Mouse (Mus musculus): ENCODE data around the gene Prkar1a.

Gene Prkar1a

DNA sequence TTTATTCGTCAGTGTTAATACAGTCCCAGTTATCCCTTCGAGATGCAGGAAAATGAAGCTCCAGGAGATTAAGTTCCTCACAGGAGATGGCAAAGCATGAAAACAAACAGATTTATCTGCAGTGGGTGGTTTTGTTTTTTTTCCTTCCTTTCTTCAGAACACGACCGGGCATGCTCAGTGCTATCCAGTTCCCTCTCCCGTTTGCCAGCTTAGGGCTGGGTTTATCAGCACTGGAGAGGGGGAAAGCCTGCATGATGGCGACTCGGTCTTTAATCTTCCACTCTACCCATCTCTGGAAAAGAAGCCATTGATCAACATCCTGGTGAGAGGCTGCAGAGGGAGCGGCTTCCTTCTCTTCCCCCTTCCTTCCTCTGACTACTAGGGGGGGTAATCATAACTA, at the start of gene Prkar1a:
Prkar1a (plus strand) TSS at position 200 of the 400 bp plus-strand sequence.
- no peak for DNase-seq (ENCODE audit: low read depth)

DNA sequence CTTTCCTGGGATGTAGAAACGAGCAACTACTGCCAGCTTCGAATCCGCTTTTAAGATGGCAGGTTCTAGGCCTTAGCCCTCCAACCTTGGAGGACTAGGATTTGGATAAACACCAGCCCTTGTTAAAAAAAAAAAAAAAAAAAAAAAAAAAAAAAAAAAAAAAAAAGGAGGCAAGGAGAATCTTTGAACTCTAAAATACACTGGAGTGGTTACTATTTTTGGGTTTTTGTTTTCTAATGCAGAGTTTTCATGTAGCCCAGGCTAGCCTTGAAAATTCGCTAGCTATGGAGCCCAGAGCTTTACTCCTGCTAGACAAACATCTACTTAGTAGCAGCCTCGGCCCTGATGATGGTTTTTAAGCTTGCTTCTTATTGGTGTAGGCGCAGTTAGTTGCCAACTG, 41.6 kb upstream of the Prkar1a start:
- DNase-seq (ENCODE audit: low read depth): no peak

DNA sequence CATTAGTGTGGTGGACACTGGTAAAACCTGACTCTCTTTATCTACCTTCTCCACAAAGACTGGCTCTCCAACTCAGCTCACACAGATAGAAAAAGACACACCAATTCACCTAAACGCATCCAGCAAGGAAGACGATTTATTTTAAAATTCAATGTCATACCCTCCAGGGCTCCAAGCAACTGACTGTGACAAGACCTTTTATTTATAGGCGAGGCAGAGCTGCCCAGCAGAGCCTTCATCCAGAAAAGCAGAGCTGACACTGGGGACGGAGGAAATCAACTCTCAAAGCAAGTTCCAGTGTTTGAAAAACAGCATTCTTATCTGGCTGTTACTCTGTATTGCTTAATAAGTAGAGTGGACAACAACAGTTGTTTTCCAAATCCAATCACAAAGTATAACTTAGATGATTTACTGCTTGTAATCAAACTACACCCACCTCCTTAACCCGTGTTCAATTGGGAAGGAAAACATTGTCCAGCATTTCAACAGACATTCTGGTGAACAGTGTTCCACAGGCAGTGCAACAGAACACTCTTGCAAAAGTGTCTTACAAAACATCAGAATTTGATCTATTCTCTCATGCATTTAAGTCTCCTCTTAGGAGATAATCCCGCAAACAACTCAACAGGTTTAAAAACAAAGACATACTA, 40.1 kb upstream of the Prkar1a start:
- no peak for DNase-seq (ENCODE audit: low read depth)

GRCm38 (mm10) chr11:109610046-109610794, 39.0 kb upstream of the Prkar1a start:
- no peak for DNase-seq (ENCODE audit: low read depth)

DNA sequence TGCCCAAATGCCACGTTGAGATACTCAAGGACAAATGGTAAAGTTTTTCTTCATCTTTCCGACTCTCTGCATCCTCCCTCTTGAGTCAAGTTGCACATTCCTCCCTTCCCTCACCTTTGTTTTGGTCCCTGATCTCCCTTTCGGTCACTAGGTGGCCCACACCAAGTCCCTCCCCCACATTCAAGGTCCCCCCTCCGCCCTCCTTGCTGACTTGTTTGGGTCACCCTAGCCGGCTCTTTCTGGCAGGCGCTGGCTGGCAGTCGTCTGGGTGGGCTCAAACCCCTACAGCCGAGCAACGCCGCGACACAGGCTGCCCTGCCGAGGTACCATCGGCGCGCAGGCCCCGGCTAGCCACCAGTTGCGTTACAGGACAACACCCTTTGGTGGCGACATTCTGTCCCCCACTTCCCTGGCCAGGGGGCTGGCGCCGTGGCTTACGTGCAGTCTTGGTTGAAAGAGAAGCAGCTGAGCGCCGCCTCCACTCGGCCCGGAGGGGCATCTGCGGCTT, 38.4 kb upstream of the Prkar1a start:
- no peak for DNase-seq (ENCODE audit: low read depth)

- peak; percentile 99 for DNase-seq (ENCODE audit: low read depth)
Observed at GRCm38 (mm10) chr11:109611303-109612149, 37.7 kb upstream of the Prkar1a start, which contains the start of gene Wipi1. Wipi1 (minus strand) TSS chr11:109611967.

DNA sequence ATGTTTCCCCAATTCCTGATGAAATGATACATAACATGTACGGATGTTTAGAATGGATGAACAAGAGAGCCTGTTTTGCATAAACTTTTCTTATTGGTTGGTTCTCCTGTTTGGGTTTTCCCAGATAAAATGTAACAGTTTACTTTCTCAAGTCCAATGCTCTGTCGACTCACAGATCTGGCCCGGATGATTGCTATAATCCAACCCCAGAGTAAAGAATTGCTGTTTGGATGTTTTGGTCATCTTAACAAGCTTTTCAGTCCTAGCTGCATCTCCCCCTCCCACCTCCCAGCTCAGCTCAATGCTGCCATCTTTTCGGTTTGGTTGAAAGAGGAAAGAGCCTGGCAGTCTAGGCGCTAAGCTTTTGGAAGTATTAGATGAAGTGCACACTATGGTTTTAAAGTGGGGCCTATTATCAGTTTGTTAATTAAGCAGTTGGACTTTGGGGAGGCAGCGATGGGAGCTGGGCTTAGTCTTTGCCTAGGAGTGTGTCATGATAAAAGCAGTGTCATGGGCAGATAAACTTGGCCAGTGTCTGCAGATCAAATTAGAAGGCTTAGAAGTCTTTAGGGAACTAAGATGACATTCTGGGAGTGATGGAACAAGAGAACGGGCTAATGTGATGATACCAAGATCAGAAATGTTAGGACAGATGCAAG, 36.2 kb upstream of the Prkar1a start:
- DNase-seq (ENCODE audit: low read depth): peak; percentile 86

GRCm38 (mm10) chr11:109615286-109615685, 33.9 kb upstream of the Prkar1a start:
- DNase-seq (ENCODE audit: low read depth): no peak

GRCm38 (mm10) chr11:109616352-109616751, 32.9 kb upstream of the Prkar1a start:
- peak; percentile 54 for DNase-seq (ENCODE audit: low read depth)

GRCm38 (mm10) chr11:109616766-109617165, 32.4 kb upstream of the Prkar1a start:
- DNase-seq (ENCODE audit: low read depth): no peak

- DNase-seq (ENCODE audit: low read depth): peak; percentile 64
Observed at GRCm38 (mm10) chr11:109619055-109619454, 30.1 kb upstream of the Prkar1a start.

- DNase-seq (ENCODE audit: low read depth): no peak
Observed at GRCm38 (mm10) chr11:109620356-109620755, 28.8 kb upstream of the Prkar1a start.

DNA sequence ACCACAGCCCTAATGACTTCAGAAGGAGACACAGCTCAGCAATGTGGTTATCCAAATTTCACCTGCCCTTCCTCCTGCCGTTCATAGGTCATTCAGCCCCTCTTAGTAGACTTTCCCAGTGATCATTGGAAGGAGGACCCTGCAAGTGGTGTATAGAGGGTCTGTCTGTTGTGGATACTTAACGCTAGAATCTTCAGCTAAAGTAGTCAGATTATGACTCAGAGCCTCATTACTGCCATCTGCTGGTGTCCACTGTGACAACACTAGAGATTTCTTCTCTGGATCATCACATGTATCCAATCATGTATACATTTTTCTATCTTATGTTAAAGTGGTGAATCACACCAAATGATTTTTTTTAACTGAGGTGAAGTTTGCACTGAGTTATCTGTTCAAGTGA, 28.0 kb upstream of the Prkar1a start:
- DNase-seq (ENCODE audit: low read depth): peak; percentile 71

DNA sequence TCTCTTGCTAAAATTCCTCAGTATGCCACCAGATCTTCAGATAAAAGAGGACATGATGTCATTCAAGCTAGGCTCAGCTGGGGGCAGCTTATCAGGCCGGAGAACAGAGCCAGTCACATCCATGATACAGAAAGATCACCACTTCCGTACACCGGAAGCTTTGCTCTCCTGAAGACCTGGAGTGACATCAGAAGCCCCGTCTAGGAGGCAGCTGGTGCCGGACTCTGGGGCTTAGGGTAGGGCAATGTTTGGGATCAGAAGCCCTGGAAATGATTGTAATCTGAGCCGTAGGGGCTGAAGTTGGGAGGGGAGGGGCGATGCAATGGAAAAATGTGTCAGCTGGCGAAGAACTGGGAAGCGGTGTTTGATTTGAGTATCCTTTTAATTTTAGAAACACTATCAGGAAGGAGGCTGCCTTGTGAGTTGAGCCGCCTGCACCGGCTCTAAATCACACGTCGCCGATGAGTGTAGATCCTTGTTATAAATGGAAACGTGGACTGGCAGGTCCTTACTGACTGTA, 26.6 kb upstream of the Prkar1a start:
- no peak for DNase-seq (ENCODE audit: low read depth)

DNA sequence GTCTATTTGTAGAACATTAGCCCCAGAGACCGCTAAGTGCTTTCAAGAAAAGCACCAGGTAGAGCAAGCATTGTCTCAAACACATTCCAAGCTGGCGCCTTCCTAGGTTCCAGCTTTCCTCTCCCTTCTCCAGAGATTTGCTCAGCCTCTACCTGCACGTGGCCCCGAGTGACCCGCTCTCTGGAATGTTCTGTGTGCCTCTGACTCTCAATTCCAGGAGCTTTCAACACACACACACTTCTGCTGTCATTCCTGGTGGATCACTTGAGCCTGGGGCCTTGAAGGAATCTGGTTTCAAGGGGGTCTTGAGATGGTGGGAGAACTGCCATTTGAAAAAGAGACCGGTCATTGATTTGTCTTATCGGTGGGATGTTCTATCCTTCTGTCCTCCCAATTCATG, 26.0 kb upstream of the Prkar1a start:
- DNase-seq (ENCODE audit: low read depth): no peak

DNA sequence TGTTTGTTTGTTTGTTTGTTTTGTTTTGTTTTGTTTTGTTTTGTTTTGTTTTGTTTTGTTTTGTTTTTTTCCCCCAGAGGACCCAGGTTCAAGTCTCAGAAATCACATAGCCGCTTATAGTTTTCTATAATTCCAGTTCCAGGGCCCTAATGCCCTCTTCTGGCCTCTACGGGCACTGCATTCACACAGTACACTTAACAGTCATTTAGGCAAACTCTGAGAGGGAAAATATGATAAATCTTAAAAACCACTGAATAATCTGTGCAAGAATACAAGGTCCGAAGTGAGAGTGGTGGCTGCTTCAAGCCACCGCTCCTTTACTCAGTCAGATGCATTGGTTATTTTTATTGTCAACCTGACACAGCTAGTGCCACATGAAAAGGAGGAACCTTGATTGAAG, 21.6 kb upstream of the Prkar1a start:
- DNase-seq (ENCODE audit: low read depth): no peak

DNA sequence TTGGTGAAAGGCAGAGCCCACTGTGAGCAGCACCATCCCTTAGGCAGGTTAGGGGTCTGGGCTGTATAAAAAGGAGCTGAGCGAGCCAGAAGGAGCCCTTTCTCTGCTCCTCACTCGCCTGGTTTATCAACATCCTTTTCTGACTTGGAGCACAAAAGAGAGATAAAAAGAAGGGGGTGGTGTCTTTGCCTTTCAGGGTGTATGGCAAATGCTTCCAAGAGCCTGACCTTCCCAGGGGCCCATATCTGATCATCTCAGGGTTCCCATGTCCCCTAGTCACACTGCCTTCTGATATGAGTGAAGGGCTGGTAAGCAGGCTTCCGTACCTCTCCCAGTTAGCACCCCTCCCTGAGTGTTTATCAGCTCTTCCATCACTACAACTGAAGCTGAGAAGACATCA, 21.1 kb upstream of the Prkar1a start:
- no peak for DNase-seq (ENCODE audit: low read depth)

GRCm38 (mm10) chr11:109629021-109629521, 20.1 kb upstream of the Prkar1a start:
- DNase-seq (ENCODE audit: low read depth): no peak

DNA sequence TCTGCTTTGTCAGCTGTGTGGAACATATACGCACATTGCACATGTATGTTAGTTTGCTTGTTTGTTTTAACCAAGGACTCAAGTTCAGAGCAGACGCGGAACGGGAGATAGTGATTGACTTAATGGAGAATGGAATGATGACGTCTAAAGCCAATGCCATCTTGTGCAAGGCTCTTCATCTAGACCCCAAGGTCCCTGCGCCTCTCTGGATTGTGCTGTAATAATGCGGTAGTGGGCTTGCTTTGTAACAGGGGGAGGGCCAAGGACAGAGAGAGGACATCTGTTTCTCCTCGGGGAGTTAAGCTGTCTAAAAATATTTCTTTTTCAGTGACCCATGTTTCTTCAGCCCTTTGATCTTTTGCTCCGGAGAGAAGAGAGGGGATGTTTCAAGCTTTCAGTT, 14.3 kb upstream of the Prkar1a start:
- no peak for DNase-seq (ENCODE audit: low read depth)

DNA sequence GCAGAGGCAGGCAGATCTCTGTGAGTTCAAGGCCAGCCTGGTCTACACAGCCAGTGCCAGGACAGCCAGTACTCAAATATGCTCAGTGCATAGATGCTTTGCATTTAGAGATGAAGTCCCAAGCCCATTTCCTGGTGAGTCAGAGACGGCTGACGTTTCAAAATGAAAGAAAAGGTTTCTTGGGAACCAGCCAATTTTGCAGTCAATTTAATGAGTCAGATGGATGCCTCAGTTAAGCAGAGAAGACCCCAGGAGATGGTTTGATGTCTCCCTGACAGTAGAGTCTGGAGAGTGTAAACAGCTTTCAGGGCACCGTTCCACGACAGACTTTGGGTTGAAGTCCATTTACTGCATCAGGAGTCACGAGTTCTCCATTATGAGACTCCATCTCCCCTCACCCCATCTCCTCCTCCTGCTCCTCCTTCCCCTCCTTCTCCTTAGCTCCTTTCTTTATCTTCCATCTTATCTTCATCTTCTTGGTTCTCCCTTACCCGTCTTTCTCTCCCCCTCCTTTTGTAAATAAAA, 13.3 kb upstream of the Prkar1a start:
- no peak for DNase-seq (ENCODE audit: low read depth)

DNA sequence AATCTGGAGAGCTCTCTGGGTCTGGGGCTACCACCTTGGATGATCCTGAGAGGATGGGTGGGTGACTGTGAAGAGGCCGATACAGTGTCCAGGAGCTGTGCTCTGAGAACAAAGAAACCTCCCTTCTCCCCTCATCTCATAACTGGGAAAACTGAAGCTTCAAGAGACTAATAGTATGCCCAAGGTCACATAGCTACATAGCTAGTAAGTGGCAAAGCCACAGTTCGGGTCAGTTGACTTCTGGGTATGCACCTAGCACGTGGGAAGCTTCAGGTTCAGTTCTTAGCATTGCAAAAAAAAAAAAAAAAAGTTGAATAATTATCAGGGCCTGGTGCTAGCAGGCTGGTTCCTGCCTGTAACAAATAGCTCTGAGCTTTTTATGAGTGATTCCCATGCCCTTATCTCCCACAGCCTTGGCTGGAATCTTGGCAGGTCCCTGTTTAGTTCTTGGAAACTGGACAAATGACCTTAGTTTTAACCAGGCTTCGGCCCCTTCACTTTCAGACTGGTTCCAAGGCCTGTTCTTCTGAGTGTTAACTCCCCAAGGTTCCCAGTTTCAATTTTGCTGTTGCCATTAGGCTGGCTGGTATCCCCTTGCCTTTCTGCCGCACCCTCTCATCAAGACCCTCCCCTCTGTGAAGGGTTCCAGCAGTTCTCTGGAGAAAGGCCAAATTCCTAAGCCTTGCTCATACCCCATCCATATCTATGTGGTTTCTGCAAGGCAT, 7.5 kb upstream of the Prkar1a start:
- DNase-seq (ENCODE audit: low read depth): no peak

Data from c-Kit-positive CD71-positive TER-119-negative erythroid progenitor cells, embryonic 14.5 days (primary cell).